Mouse (Mus musculus) lung, embryonic 16.5 days (tissue): ENCODE results near the gene Ptpn9. TPM values are rescaled to one million over a fixed set of nuclear protein-coding genes. Genes with fewer than 3 reads are reported as not detected.

Experiments used
- ATAC-seq: fragments of 200-750 bp; cut with Nextera tagmentation; 2 replicates; pipeline ENCODE4 v1.8.0; 2017; ENCODE audit warnings: low read depth, mild to moderate bottlenecking, moderate library complexity
- H3K27ac ChIP-seq: fragments of 300-500 bp; sonication (generic); 2 replicates; pipeline ENCODE4 v1.5.1; 2014; ENCODE audit warnings: mild to moderate bottlenecking, control low read depth, low read length
- H3K27me3 ChIP-seq: fragments of 300-500 bp; sonication (generic); 2 replicates; pipeline ENCODE4 v1.6.1; 2014; ENCODE audit warnings: low read depth, low read length, mixed read lengths; ENCODE audit not compliant: control insufficient read depth, insufficient read depth
- H3K36me3 ChIP-seq: fragments of 300-500 bp; sonication (generic); 2 replicates; pipeline ENCODE4 v1.6.1; 2014; ENCODE audit warnings: low read length; ENCODE audit not compliant: control insufficient read depth, insufficient read depth
- H3K4me1 ChIP-seq: fragments of 300-500 bp; sonication (generic); replicated peaks from 2 replicates; pipeline ENCODE4 v1.6.1; 2014; ENCODE audit warnings: low read length, mixed read lengths; ENCODE audit not compliant: control insufficient read depth, insufficient read depth
- H3K4me2 ChIP-seq: fragments of 300-500 bp; sonication (generic); 2 replicates; pipeline ENCODE4 v1.6.1; 2014; ENCODE audit warnings: low read depth, low read length, control low read depth
- H3K4me3 ChIP-seq: fragments of 300-500 bp; sonication (generic); 2 replicates; pipeline ENCODE4 v1.5.1; 2014; ENCODE audit warnings: mild to moderate bottlenecking, low read length, control low read depth
- H3K9ac ChIP-seq: fragments of 300-500 bp; sonication (generic); 2 replicates; pipeline ENCODE4 v1.6.1; 2014; ENCODE audit warnings: low read length, control low read depth
- H3K9me3 ChIP-seq: fragments of 300-500 bp; sonication (generic); 2 replicates; pipeline ENCODE4 v1.6.1; 2016; ENCODE audit warnings: low read length; ENCODE audit not compliant: control insufficient read depth
- WGBS: fragments of 180-500 bp; shearing (Covaris S2); extraction: QIAGEN DNeasy Blood & Tissue Kit; methylation state at CpG from one replicate; pipeline ENCODE4 v1.1.7; 2014; 5-methylcytosine and 5-hydroxymethylcytosine counted together
- polyA plus RNA-seq: library from polyadenylated mRNA; unstranded; fragments of >200 nt; fragmentation: Nextera tagmentation; extraction: Ambion mirVana; gene quantifications from 2 replicates; pipeline ENCODE4 v1.2.1, GENCODE M21; 2015

The Ptpn9 gene
- polyA plus RNA-seq, 1 experiment from 2014 or later = 21.7 TPM

- Histone ChIP-seq H3K9ac (no peak overlapping the region), H3K27ac (no peak overlapping the region), H3K9me3 (no peaks in the 10 kb centered on the region), H3K27me3 (no peaks in the 10 kb centered on the region), H3K4me1 (no peaks in the 10 kb centered on the region), H3K4me2 (no peak overlapping the region), H3K4me3 (no peak overlapping the region), H3K36me3 (peaks cover 3% of the 10 kb centered on the region; the same call in 1 of the 2 replicates)
- no peak for ATAC-seq
- 40% methylated on average over 4 of the region's 4 CpGs for WGBS
Measured at GRCm38 (mm10) chr9:57003011-57003410, 8.3 kb downstream of the Ptpn9 start.

- peaks cover 9% of the 10 kb centered on the region; the same call in 1 of the 2 replicates for H3K36me3 ChIP-seq
- H3K4me3 ChIP-seq = no peak overlapping the region
- no peaks in the 10 kb centered on the region for H3K4me1 ChIP-seq
- WGBS = 65% methylated on average over 1 of the region's 1 CpGs
- H3K9me3 ChIP-seq = peaks cover 4% of the 10 kb centered on the region; the same call in 1 of the 2 replicates
- no peak overlapping the region for H3K4me2 ChIP-seq
- H3K27me3 ChIP-seq = no peaks in the 10 kb centered on the region
- H3K9ac ChIP-seq = no peak overlapping the region
- no peak for ATAC-seq
- H3K27ac ChIP-seq = no peak overlapping the region
Measured at GRCm38 (mm10) chr9:57012393-57012792, 17.7 kb downstream of the Ptpn9 start.

GRCm38 (mm10) chr9:57012895-57013294 lies 18.2 kb downstream of the Ptpn9 start:
- no peak overlapping the region for H3K27ac ChIP-seq
- no peaks in the 10 kb centered on the region for H3K27me3 ChIP-seq
- H3K9ac ChIP-seq = no peak overlapping the region
- H3K4me2 ChIP-seq = no peak overlapping the region
- H3K36me3 ChIP-seq = peaks cover 9% of the 10 kb centered on the region; the same call in 1 of the 2 replicates
- peaks cover 4% of the 10 kb centered on the region; the same call in 1 of the 2 replicates for H3K9me3 ChIP-seq
- 91% methylated on average over 4 of the region's 4 CpGs for WGBS
- H3K4me3 ChIP-seq = no peak overlapping the region
- no peak for ATAC-seq
- H3K4me1 ChIP-seq = no peaks in the 10 kb centered on the region

DNA sequence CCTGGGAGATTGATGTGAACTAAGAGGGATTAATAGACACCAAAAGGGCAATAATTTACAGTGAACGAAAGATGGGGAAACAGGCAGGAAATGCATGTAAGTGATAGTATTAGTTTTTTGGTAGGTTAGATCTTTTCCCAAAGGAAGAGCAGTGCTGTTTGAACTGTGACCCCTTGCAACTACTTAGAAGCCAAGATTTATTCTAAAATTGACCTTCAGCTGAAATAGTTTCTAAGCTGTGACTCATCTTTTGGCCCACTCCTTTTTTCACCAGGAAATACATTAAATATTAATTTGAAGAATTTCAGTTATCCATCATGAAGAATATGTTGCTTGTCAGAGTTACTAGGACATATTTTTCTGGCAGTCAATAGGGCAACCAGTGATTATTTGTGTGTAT lies 19.0 kb downstream of the Ptpn9 start:
- no peaks in the 10 kb centered on the region for H3K27me3 ChIP-seq
- peaks cover 9% of the 10 kb centered on the region; the same call in 1 of the 2 replicates for H3K36me3 ChIP-seq
- no peak overlapping the region for H3K4me3 ChIP-seq
- no peak for ATAC-seq
- no peak overlapping the region for H3K9ac ChIP-seq
- H3K9me3 ChIP-seq = peaks cover 4% of the 10 kb centered on the region; the same call in 1 of the 2 replicates
- no peaks in the 10 kb centered on the region for H3K4me1 ChIP-seq
- no peak overlapping the region for H3K27ac ChIP-seq
- H3K4me2 ChIP-seq = no peak overlapping the region
- 84% methylated on average over 1 of the region's 1 CpGs for WGBS

DNA sequence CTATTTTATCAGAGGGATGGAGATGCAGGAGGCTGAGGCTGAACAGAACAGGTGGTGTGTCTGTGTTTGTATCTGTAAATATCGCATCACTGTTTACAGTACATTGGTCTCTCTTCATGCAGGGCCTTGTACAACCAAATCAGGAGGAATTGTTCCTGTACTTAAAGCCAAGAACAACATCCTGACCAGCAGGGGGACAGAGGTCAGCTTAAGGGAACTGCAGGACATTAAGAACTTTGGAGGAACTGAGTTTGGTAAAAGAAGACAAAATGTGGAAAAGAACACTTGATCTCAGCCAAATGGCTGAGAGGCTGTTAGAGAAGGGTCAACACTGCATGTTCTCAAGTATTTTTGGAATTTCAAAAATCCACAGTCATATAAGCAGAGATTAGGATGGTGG lies 20.0 kb downstream of the Ptpn9 start:
- WGBS = 82% methylated on average over 1 of the region's 1 CpGs
- peaks cover 9% of the 10 kb centered on the region; the same call in 1 of the 2 replicates for H3K36me3 ChIP-seq
- no peak overlapping the region for H3K4me2 ChIP-seq
- H3K9ac ChIP-seq = no peak overlapping the region
- H3K27ac ChIP-seq = no peak overlapping the region
- peaks cover 4% of the 10 kb centered on the region; the same call in 1 of the 2 replicates for H3K9me3 ChIP-seq
- ATAC-seq = no peak
- no peaks in the 10 kb centered on the region for H3K4me1 ChIP-seq
- H3K27me3 ChIP-seq = no peaks in the 10 kb centered on the region
- H3K4me3 ChIP-seq = no peak overlapping the region

DNA sequence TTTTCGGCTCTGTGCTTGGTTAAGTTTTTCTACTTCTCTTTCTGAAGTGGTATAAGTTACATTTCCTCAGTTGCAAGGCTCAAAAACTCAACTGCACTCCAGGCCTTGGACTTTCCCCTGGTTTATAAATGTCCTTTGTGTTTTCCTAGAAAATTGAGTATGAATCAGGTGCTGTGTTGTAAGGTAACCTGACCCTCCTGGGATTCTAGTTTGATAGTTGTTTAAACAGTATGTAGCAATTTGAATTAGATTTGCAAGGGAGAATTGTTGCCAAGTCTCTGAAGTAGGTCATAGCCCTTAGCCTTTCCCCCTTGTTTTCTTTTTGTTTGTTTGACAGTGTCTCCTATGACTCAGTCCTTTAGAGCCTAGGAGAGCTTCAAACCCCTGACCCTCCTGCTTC lies 22.9 kb downstream of the Ptpn9 start:
- ATAC-seq = peak; percentile 43; the same call in 1 of the 2 replicates
- H3K36me3 ChIP-seq = peaks cover 17% of the 10 kb centered on the region
- WGBS = 66% methylated on average over 1 of the region's 1 CpGs
- no peak overlapping the region; the same call in none of the 2 replicates for H3K27ac ChIP-seq
- H3K4me1 ChIP-seq = no peaks in the 10 kb centered on the region
- H3K4me2 ChIP-seq = no peak overlapping the region
- peaks cover 4% of the 10 kb centered on the region; the same call in 1 of the 2 replicates for H3K9me3 ChIP-seq
- no peak overlapping the region for H3K9ac ChIP-seq
- H3K27me3 ChIP-seq = no peaks in the 10 kb centered on the region
- no peak overlapping the region for H3K4me3 ChIP-seq

DNA sequence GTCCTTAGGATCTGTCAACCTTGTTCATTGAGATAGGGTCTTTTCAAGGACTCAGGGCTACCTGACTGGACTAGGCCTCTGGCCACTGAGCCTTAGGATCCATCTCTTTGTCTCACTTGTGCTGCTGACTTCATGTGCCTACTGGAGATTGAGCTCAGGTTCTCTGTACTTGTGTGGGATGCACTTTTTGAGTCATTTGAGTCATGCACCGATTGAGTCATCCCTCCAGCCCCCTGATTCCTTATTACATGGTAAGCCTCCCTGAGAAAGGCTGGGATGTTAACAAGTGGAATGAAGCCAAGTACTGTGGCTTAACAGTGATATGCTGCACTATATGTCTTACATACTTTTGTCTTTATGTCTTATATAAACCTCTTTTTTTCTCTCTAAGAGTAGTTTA lies 37.0 kb downstream of the Ptpn9 start:
- H3K9ac ChIP-seq = no peak overlapping the region
- no peak for ATAC-seq
- no peaks in the 10 kb centered on the region for H3K27me3 ChIP-seq
- H3K4me3 ChIP-seq = no peak overlapping the region
- H3K27ac ChIP-seq = no peak overlapping the region
- H3K36me3 ChIP-seq = peaks cover 29% of the 10 kb centered on the region
- WGBS = 90% methylated on average over 1 of the region's 1 CpGs
- no peaks in the 10 kb centered on the region for H3K4me1 ChIP-seq
- no peak overlapping the region for H3K4me2 ChIP-seq
- no peaks in the 10 kb centered on the region for H3K9me3 ChIP-seq

GRCm38 (mm10) chr9:57056237-57056636 lies 61.5 kb downstream of the Ptpn9 start:
- Histone ChIP-seq H3K9me3 (no peaks in the 10 kb centered on the region), H3K27ac (no peak overlapping the region), H3K27me3 (no peaks in the 10 kb centered on the region), H3K36me3 (peaks cover 15% of the 10 kb centered on the region), H3K9ac (no peak overlapping the region), H3K4me1 (no peaks in the 10 kb centered on the region), H3K4me2 (no peak overlapping the region), H3K4me3 (no peak overlapping the region)
- 74% methylated on average over 1 of the region's 1 CpGs for WGBS
- no peak for ATAC-seq

GRCm38 (mm10) chr9:57064164-57064563 lies 69.4 kb downstream of the Ptpn9 start:
- ATAC-seq = no peak
- Histone ChIP-seq H3K9ac (no peak overlapping the region), H3K4me2 (no peak overlapping the region), H3K9me3 (no peaks in the 10 kb centered on the region), H3K4me3 (no peak overlapping the region), H3K36me3 (peaks cover 11% of the 10 kb centered on the region), H3K27me3 (no peaks in the 10 kb centered on the region), H3K27ac (no peak overlapping the region), H3K4me1 (no peaks in the 10 kb centered on the region)
- 94% methylated on average over 2 of the region's 2 CpGs for WGBS

- H3K4me3 ChIP-seq = no peak overlapping the region
- WGBS = 62% methylated on average over 3 of the region's 3 CpGs
- no peaks in the 10 kb centered on the region; the same call in 1 of the 2 replicates for H3K4me1 ChIP-seq
- no peak overlapping the region for H3K9ac ChIP-seq
- no peaks in the 10 kb centered on the region for H3K36me3 ChIP-seq
- no peaks in the 10 kb centered on the region for H3K27me3 ChIP-seq
- H3K4me2 ChIP-seq = no peak overlapping the region
- no peak overlapping the region for H3K27ac ChIP-seq
- H3K9me3 ChIP-seq = no peaks in the 10 kb centered on the region
- ATAC-seq = no peak
Measured at GRCm38 (mm10) chr9:57068266-57068665, 73.5 kb downstream of the Ptpn9 start.
